Comparison of ENCODE assay signal across 8 mouse cellular contexts in the genomic region with DNA sequence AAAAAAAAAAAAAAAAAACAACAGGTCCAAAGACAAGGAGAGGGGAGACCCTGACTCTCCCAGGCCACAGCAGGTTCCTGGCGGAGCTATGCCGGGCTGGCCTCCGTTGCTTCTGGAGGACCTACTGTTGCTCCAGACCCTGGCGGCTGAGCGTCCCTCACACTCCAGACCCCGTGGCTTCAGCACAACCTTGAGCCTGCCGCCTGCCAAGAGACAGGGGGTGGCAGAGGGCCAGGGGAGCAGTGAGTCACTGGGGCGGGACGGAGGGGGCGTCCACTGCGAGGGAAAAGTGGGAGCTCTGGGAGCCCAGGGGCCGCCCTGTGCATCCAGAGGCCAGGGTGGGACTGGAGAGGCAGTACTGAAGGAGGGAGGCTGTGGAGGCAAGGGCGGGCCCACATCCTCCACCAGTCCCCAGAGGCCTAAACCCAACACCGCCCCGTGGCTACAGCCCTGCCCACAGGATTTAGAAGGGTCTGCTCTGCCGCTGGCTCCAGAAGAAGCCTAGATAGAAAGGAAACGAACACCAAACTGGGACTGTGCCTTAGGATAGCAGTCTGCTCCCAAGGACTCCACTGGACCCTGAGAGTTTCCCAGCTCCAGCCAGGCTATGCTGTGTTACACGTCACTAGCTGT.
DNase-seq lines count a peak whose midpoint lies in the region; ATAC-seq and TF ChIP-seq lines count a peak whose summit lies in the region.

No protein-coding gene starts in this region.

- H3K36me3 ChIP-seq in hindbrain, postnatal 0 days (ENCODE audit: insufficient read depth, low read length) = no peaks in the 10 kb centered on the region
- no peaks in the 10 kb centered on the region for H3K36me3 ChIP-seq in midbrain, embryonic 11.5 days (ENCODE audit: control insufficient read depth, insufficient read depth, low read length)

- H3K4me3 ChIP-seq in hindbrain, postnatal 0 days (ENCODE audit: low read length) = no peak overlapping the region
- no peak overlapping the region for H3K4me3 ChIP-seq in midbrain, embryonic 11.5 days (ENCODE audit: low read depth, low read length)

- H3K9ac ChIP-seq in hindbrain, postnatal 0 days (replicated peaks; ENCODE audit: low read length) = 0 out of 2 replicates have a peak overlapping the region, but pooled peaks have one; percentile 17
- no peak overlapping the region for H3K9ac ChIP-seq in midbrain, embryonic 11.5 days (ENCODE audit: low read length)

- no peaks in the 10 kb centered on the region for H3K27me3 ChIP-seq in hindbrain, postnatal 0 days (ENCODE audit: insufficient read depth, low read length)
- H3K27me3 ChIP-seq in midbrain, embryonic 11.5 days (ENCODE audit: control insufficient read depth, insufficient read depth, low read length) = no peaks in the 10 kb centered on the region

- peak overlapping the region; percentile 74 for H3K27ac ChIP-seq in hindbrain, postnatal 0 days
- 0 out of 2 replicates have a peak overlapping the region, but pooled peaks have one; percentile 7 for H3K27ac ChIP-seq in midbrain, embryonic 11.5 days (ENCODE audit: low read depth, low read length)

- H3K4me2 ChIP-seq in hindbrain, postnatal 0 days (ENCODE audit: low read depth, low read length) = no peak overlapping the region
- no peak overlapping the region for H3K4me2 ChIP-seq in midbrain, embryonic 11.5 days

- peaks cover 27% of the 10 kb centered on the region for H3K4me1 ChIP-seq in hindbrain, postnatal 0 days (ENCODE audit: insufficient read depth, low read length)
- peaks cover 16% of the 10 kb centered on the region for H3K4me1 ChIP-seq in midbrain, embryonic 11.5 days (ENCODE audit: control insufficient read depth, insufficient read depth, low read length)

- ATAC-seq in hindbrain, postnatal 0 days = peak; percentile 78
- peak; percentile 25; the same call in 1 of the 2 replicates for ATAC-seq in midbrain, embryonic 11.5 days (ENCODE audit: low FRiP score)

- H3K9me3 ChIP-seq in hindbrain, postnatal 0 days (ENCODE audit: low read length) = no peaks in the 10 kb centered on the region
- H3K9me3 ChIP-seq in midbrain, embryonic 11.5 days (ENCODE audit: control insufficient read depth, low read length) = no peaks in the 10 kb centered on the region

- WGBS in hindbrain, postnatal 0 days = 24% methylated on average over 18 of the region's 18 CpGs
- WGBS in midbrain, embryonic 11.5 days = 35% methylated on average over 18 of the region's 18 CpGs

- intact Hi-C loops in gastrocnemius, postnatal 36 days (cut with DNase I) = no loop called here
- intact Hi-C loops in left cerebral cortex, postnatal 25 days (cut with DNase I) = no loop called here

- peak; percentile 91 for DNase-seq in adrenal gland, adult 8-10 months
- DNase-seq in cerebellum, postnatal 25 days = peak; percentile 80 to 89
- DNase-seq in gastrocnemius, postnatal 36 days = peak; percentile 86 to 94
- peak; percentile 74 for DNase-seq in hindbrain, postnatal 0 days (ENCODE audit: low spot score)
- DNase-seq in left cerebral cortex, postnatal 25 days (ENCODE audit: low spot score in 2 of 2) = peak; percentile 36 to 46
- peak; percentile 86 for DNase-seq in midbrain, embryonic 11.5 days (ENCODE audit: low spot score, missing footprints)
- peak; percentile 61 to 80 for DNase-seq in spleen, postnatal 4 days (ENCODE audit: low spot score in 2 of 2)
- DNase-seq in c-Kit-positive CD71-positive TER-119-positive erythroid progenitor cells, embryonic 14.5 days (ENCODE audit: low spot score) = no peak

- no peak; the same call in 1 of the 2 replicates for TF ChIP-seq CTCF in hindbrain, postnatal 0 days (IDR thresholded peaks at IDR 0.05; ENCODE audit: low read depth)
